ENCODE assay signal across 8 mouse cellular contexts in genomic region chr4:101356093-101356953, GRCm38 (mm10).
DNase-seq lines count a peak whose midpoint lies in the region; ATAC-seq lines count a peak whose summit lies in the region.

No protein-coding gene starts in this region.

- H3K9ac ChIP-seq in intestine, embryonic 14.5 days (ENCODE audit: low read length) = peak overlapping the region; percentile 79

- no peaks in the 10 kb centered on the region for H3K9me3 ChIP-seq in intestine, embryonic 14.5 days (ENCODE audit: control insufficient read depth, low read length)

- intact Hi-C loops in left cerebral cortex, postnatal 14 days (cut with DNase I) = loop anchor here (5.0 to 10.0 kb wide), 3 partner anchors 61 to 288 kb away; partner anchors contain the start of genes Ak4 and Leprot

- H3K4me1 ChIP-seq in intestine, embryonic 14.5 days (replicated peaks; ENCODE audit: control insufficient read depth, insufficient read depth, low read length) = peaks cover 18% of the 10 kb centered on the region

- H3K4me2 ChIP-seq in intestine, embryonic 14.5 days (ENCODE audit: low read length) = peak overlapping the region; percentile 84

- 0 out of 2 replicates have a peak, but pooled peaks cover 4% of the 10 kb centered on the region for H3K27me3 ChIP-seq in intestine, embryonic 14.5 days (replicated peaks; ENCODE audit: control insufficient read depth, insufficient read depth, low read length)

- under 1% methylated on average over 100 of the region's 107 CpGs for WGBS in intestine, embryonic 14.5 days

- peak; percentile 84 for DNase-seq in embryo, embryonic 11 days
- peak; percentile 94 for DNase-seq in gastrocnemius, postnatal 25 days
- peak; percentile 86 for DNase-seq in intestine, embryonic 14.5 days (ENCODE audit: low spot score)
- DNase-seq in left cerebral cortex, postnatal 14 days (ENCODE audit: low spot score in 2 of 2) = peak; percentile 82 to 89
- peak; percentile 86 for DNase-seq in right cerebral cortex, postnatal 25 days
- DNase-seq in urinary bladder, postnatal 36 days (ENCODE audit: low spot score in 2 of 2) = peak; percentile 84 to 89

- H3K36me3 ChIP-seq in intestine, embryonic 14.5 days (ENCODE audit: control insufficient read depth, insufficient read depth, low read length) = no peaks in the 10 kb centered on the region

- peak; percentile 25 for ATAC-seq in activated CD4-positive, CD25-positive, alpha-beta regulatory T cell, adult 4 months
- peak; percentile 79 for ATAC-seq in intestine, embryonic 14.5 days (replicated peaks; ENCODE audit: low FRiP score, low TSS enrichment, low read depth)
- peak; percentile 23; the same call in 1 of the 2 replicates for ATAC-seq in megakaryocyte-erythroid progenitor cell, adult 5-6 weeks (replicated peaks; ENCODE audit: low FRiP score, low TSS enrichment, poor library complexity, severe bottlenecking)

- peak overlapping the region; percentile 74 for H3K4me3 ChIP-seq in intestine, embryonic 14.5 days (ENCODE audit: low read depth, low read length)

- peak overlapping the region; percentile 78 for H3K27ac ChIP-seq in intestine, embryonic 14.5 days (ENCODE audit: low read depth)

Comparison
In these comparisons a context has a peak if more than half of its experiments do, and no peak if none do; other contexts are left out.
1. Peak in every context shown above with its lines: DNase-seq, ATAC-seq, H3K4me3 ChIP-seq and H3K27ac ChIP-seq.
2. ATAC-seq: peak in every context shown above with its lines; median percentile 79 in intestine, embryonic 14.5 days; 25 in activated CD4-positive, CD25-positive, alpha-beta regulatory T cell, adult 4 months; 23 in megakaryocyte-erythroid progenitor cell, adult 5-6 weeks.